Mouse (Mus musculus) liver, adult 2 months (tissue): ENCODE results near the gene Usp50. TPM values are rescaled to one million over a fixed set of nuclear protein-coding genes. Genes with fewer than 3 reads are reported as not detected.

Experiments used
- DNase-seq: peaks from one replicate; pipeline ENCODE4 v3.0.0-alpha.2; 2011; ENCODE audit warnings: low read depth, low spot score; ENCODE audit errors: extremely low read depth
- H3K27ac ChIP-seq: fragments of 200-500 bp; replicated peaks from 2 replicates; pipeline ENCODE4 v1.5.1; 2012; ENCODE audit warnings: low read depth, mild to moderate bottlenecking, control low read depth, inconsistent platforms, low read length; ENCODE audit not compliant: insufficient read depth
- H3K27me3 ChIP-seq: fragments of 200-500 bp; 2 replicates; pipeline ENCODE4 v1.6.1; 2012; ENCODE audit warnings: mild to moderate bottlenecking, moderate library complexity, low read length, inconsistent platforms; ENCODE audit not compliant: control insufficient read depth, insufficient read depth
- H3K36me3 ChIP-seq: fragments of 200-500 bp; 2 replicates; pipeline ENCODE4 v1.6.1; 2012; ENCODE audit warnings: low read length, inconsistent platforms; ENCODE audit not compliant: control insufficient read depth, insufficient read depth
- H3K4me1 ChIP-seq: fragments of 200-500 bp; 2 replicates; pipeline ENCODE4 v1.6.1; 2011; ENCODE audit warnings: low read length; ENCODE audit not compliant: control insufficient read depth, insufficient read depth
- H3K4me3 ChIP-seq: fragments of 200-500 bp; 2 replicates; pipeline ENCODE4 v1.5.1; 2011; ENCODE audit warnings: low read depth, mild to moderate bottlenecking, control low read depth, low read length, moderate library complexity; ENCODE audit not compliant: insufficient read depth
- H3K79me2 ChIP-seq: fragments of 200-500 bp; 2 replicates; pipeline ENCODE4 v1.6.1; 2012; ENCODE audit warnings: inconsistent platforms, mild to moderate bottlenecking, low read length, moderate library complexity; ENCODE audit not compliant: control insufficient read depth, insufficient read depth
- H3K9ac ChIP-seq: fragments of 200-500 bp; 2 replicates; pipeline ENCODE4 v1.6.1; 2012; ENCODE audit warnings: low read depth, mild to moderate bottlenecking, control low read depth, inconsistent platforms, low read length
- CTCF ChIP-seq: fragments of 200-500 bp; IDR thresholded peaks from 2 replicates; pipeline ENCODE4 v1.5.1; 2011; ENCODE audit warnings: low read depth, low read length, control low read depth
- POLR2A ChIP-seq: fragments of 200-500 bp; IDR thresholded peaks from 2 replicates; pipeline ENCODE4 v1.6.1; 2011; ENCODE audit warnings: low read length, control low read depth; ENCODE audit not compliant: insufficient read depth; ENCODE audit errors: extremely low read depth
- WGBS: fragments of 180-500 bp; shearing (Covaris S2); methylation state at CpG from one replicate; pipeline ENCODE4 v1.1.7; 2018; 5-methylcytosine and 5-hydroxymethylcytosine counted together
- polyA plus RNA-seq: library from polyadenylated mRNA; depleted of rRNA; stranded (reverse); fragments of >200 nt; gene quantifications from 2 replicates; pipeline ENCODE4 v1.2.3, GENCODE M21; 2012
- total RNA-seq: library from RNA; depleted of rRNA; stranded (reverse); fragments of >200 nt; gene quantifications from 2 replicates; pipeline ENCODE4 v1.2.3, GENCODE M21; 2014

Usp50 gene
- total and polyA plus RNA-seq, 2 experiments = 0.53 to 0.55 TPM

- 52% methylated on average over 4 of the region's 4 CpGs for WGBS
- no peak overlapping the region for H3K4me3 ChIP-seq
- peaks cover 11% of the 10 kb centered on the region for H3K4me1 ChIP-seq
- TF ChIP-seq POLR2A (no peak), CTCF (no peak)
- no peaks in the 10 kb centered on the region for H3K27me3 ChIP-seq
- no peaks in the 10 kb centered on the region for H3K79me2 ChIP-seq
- H3K27ac ChIP-seq = peak overlapping the region; percentile 81
- DNase-seq = peak; percentile 92
- no peak overlapping the region for H3K9ac ChIP-seq
- H3K36me3 ChIP-seq = no peaks in the 10 kb centered on the region
These were observed 4.5 kb downstream of the Usp50 start for GRCm38 (mm10) chr2:126778806-126779205.

DNA sequence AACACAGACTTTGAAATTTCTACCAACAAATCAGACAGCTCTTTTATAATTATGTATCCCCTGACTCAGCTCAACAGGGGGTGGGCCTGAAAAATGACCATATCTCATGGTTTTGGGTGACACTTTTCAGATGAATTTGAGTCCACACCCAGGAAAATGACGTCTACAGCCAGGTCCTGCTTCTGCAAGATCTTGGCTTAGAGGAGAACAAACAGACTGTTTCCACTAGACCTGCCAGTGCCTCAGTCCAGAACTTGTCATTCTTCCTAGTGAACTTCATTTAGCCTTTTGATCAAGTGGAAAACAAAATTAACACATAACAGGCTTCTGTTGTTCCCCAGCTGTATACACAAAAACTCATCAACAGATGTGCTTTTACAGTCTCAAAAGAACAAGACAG is 6.9 kb downstream of the Usp50 start:
- Histone ChIP-seq H3K27ac (no peak overlapping the region), H3K4me1 (peaks cover 11% of the 10 kb centered on the region), H3K36me3 (no peaks in the 10 kb centered on the region), H3K4me3 (no peak overlapping the region), H3K79me2 (no peaks in the 10 kb centered on the region), H3K27me3 (no peaks in the 10 kb centered on the region), H3K9ac (no peak overlapping the region)
- no peak for TF ChIP-seq CTCF
- peak; percentile 86 for DNase-seq
- 19% methylated on average over 1 of the region's 1 CpGs for WGBS

GRCm38 (mm10) chr2:126775951-126776350 is 7.3 kb downstream of the Usp50 start:
- no peaks in the 10 kb centered on the region for H3K27me3 ChIP-seq
- peaks cover 11% of the 10 kb centered on the region for H3K4me1 ChIP-seq
- H3K36me3 ChIP-seq = no peaks in the 10 kb centered on the region
- peak; percentile 60 for DNase-seq
- no peak overlapping the region for H3K27ac ChIP-seq
- no peak overlapping the region for H3K4me3 ChIP-seq
- H3K79me2 ChIP-seq = no peaks in the 10 kb centered on the region
- WGBS = 42% methylated on average over 4 of the region's 4 CpGs
- H3K9ac ChIP-seq = no peak overlapping the region
- TF ChIP-seq CTCF = no peak
- no peak for TF ChIP-seq POLR2A

DNA sequence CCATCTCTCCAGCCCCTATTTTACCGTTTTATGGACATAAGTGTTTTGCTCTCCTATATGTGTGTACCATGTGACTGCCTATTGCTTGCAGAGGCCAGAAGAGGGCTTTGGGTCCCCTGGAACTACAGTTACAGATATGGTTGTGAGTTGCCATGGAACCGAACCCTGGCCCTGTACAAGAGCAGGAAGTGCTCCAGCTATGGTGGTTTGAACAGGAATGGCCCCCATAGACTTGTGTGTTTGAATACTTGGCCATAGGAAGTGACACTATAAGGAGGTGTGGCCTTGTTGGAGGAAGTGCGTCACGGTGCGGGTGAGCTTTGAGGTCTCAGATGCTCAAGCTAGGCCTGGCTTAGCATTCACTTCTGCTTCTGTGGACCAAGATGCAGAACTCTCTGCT is 11.1 kb downstream of the Usp50 start:
- H3K27me3 ChIP-seq = no peaks in the 10 kb centered on the region
- no peaks in the 10 kb centered on the region for H3K79me2 ChIP-seq
- no peak for DNase-seq
- no peak overlapping the region for H3K27ac ChIP-seq
- TF ChIP-seq POLR2A (no peak), CTCF (no peak)
- 0 out of 2 replicates have a peak, but pooled peaks cover 4% of the 10 kb centered on the region for H3K4me1 ChIP-seq
- no peak overlapping the region for H3K9ac ChIP-seq
- 87% methylated on average over 5 of the region's 5 CpGs for WGBS
- no peak overlapping the region for H3K4me3 ChIP-seq
- H3K36me3 ChIP-seq = no peaks in the 10 kb centered on the region

- Histone ChIP-seq H3K9ac (no peak overlapping the region), H3K4me3 (no peak overlapping the region), H3K79me2 (no peaks in the 10 kb centered on the region), H3K27me3 (no peaks in the 10 kb centered on the region), H3K4me1 (no peaks in the 10 kb centered on the region), H3K27ac (no peak overlapping the region), H3K36me3 (no peaks in the 10 kb centered on the region)
- TF ChIP-seq CTCF = no peak
- no peak for TF ChIP-seq POLR2A
- 76% methylated on average over 19 of the region's 19 CpGs for WGBS
- no peak for DNase-seq
These were observed 13.7 kb downstream of the Usp50 start for GRCm38 (mm10) chr2:126769431-126770181.

DNA sequence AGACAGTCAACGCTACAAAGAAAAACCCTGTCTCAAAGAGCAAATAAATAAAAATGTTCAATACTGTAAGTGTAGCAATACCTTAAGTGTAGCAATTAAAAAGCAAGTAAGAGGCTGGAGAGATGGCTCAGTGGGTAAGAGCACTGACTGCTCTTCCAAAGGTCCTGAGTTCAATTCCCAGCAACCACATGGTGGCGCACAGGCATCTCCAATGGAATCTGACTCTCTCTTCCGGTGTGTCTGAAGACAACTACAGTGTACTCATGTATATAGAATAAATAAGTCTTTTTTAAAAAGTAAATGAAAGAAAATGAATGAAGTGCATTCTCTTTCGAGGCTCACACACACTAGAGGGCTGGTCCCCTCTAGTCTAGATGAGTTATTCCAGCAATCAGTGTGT is 15.1 kb downstream of the Usp50 start:
- TF ChIP-seq CTCF = peak; percentile 20; the same call in 1 of the 2 replicates
- TF ChIP-seq POLR2A = no peak
- H3K27ac ChIP-seq = no peak overlapping the region
- H3K79me2 ChIP-seq = no peaks in the 10 kb centered on the region
- no peaks in the 10 kb centered on the region for H3K4me1 ChIP-seq
- no peak overlapping the region for H3K4me3 ChIP-seq
- H3K36me3 ChIP-seq = 0 out of 2 replicates have a peak, but pooled peaks cover 2% of the 10 kb centered on the region
- no peak overlapping the region for H3K9ac ChIP-seq
- DNase-seq = peak; percentile 33
- H3K27me3 ChIP-seq = no peaks in the 10 kb centered on the region
- 51% methylated on average over 4 of the region's 4 CpGs for WGBS
